Mouse (Mus musculus): ENCODE measurements around the gene Ankfy1.

Gene Ankfy1

DNA sequence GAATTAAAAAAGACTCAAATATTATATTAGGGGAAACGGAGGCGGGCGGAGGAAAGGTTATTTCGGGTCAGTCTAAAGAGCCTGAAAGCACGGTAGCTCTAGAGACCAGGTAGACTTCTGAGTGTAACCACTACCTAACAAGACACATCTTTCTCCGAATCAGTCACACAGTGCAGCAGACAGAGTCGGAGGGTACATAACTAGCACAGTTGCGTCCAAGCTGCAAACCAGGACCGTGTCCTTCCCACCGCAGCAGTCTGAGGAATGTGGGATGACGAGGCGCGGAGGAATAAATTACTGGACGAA, 105.3 kb downstream of the Ankfy1 start:
- DNase-seq (ENCODE audit: low spot score in 2 of 2) = no peak

DNA sequence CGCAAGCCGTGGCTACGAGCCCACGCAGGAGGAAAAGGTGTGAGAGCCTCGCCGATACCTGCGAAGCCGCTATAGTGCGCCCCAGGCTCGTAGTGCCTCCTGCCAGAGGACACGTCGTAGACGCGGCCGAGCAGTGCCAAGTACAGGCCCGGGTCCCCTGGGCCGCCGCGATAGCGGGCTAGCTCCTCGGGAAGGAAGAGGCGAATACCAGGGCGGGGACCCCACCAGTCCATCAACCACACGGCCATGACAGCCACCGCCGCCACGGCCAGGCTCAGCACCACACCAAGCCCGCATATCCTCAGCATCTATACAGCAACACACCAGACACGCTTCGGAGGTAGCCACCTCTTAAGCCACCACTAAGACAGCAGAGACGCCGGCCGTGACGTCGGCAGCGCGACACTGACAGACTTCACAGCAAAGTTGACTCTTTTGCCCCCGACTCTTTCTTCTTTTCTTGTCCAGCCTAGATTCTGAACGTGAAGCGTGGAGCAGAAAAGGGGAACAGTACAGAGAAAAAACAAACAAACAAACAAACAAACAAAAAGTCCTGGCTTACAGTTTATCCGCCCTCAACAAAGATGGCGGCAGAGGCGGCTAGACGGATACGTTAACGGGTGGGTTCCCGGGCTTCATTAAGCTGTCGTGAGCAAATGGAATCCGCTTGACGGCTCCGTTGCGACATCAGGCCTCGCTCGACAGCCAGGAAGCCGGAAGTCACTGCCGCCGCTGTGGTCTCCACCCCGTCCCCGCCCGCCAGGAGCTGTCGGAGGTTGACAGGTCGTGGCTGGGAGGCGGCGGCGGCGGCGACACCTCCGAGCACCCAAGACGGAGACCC, 105.9 kb downstream of the Ankfy1 start, which contains the start of the genes Cyb5d2 and Zzef1:
TSS of gene Cyb5d2 (minus strand) at position 688 of the 841 bp plus-strand sequence.
TSS of gene Zzef1 (plus strand) at position 772 of the 841 bp plus-strand sequence.
- peak; percentile 95 to 97 for DNase-seq (ENCODE audit: low spot score in 2 of 2)

DNA sequence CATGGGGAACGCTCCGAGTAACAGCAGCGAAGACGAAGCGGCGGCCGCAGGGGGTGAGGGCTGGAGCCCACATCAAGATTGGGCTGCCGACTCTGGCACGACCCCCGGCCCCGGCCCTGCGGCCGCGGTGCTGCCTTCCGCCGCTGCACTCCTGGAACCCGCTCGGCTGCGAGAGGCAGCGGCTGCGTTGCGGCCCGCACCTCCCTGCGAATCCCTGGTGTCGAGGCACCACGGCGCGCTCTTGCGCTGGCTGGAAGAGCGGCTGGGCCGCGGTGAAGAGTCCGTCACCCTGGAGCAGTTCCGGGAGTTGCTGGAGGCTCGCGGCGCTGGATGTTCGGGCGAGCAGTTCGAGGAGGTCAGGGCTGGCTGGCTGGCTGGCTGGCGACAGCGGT, 106.5 kb downstream of the Ankfy1 start:
- no peak for DNase-seq (ENCODE audit: low spot score in 2 of 2)

DNA sequence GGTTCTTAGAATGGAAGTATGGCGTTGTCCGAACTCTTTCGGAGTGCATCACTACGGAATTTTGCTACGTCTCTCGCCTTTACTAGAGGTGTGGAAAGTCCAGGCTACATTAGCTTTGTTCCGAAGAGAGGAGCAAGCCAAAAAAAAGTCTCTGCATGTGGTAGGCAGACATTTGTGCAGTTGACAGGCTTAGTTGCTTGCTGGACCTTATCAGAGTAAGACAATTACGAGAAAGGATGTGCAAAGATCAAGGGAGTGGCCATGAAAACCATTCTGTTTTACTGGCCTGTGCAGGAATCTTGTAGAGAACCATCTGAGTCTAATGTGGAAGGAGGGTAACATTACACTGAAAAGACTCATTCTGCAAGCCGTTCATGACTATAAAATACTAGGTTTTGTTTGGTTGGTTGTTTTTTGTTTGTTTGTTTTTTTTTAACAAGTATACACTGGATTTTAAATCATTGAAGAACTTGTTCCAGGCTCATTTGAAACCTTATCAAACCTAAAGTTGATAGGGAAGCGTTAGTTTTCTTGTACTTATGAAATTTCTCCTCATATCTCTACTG, 107.0 kb downstream of the Ankfy1 start:
- no peak for DNase-seq (ENCODE audit: low spot score in 2 of 2)

DNA sequence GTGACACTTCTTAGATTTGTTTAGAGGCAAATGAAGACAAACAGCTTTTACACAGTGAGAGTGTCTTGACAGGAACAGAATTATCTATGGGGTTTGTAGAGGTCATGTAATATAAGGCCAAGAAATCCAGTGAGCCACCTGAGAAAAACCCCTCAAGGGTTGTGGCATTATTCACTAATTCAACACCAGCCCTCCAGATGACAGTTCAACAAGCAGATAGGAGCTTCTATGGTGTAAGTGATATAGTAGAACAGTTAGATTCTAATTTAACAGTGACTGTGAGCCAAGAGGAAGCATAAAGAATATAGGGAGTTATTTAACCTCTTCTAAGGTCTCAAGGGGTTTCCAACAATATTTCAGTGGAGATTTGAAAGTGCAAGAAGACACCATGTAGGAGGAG, 108.3 kb downstream of the Ankfy1 start:
- no peak for DNase-seq (ENCODE audit: low spot score in 2 of 2)

DNA sequence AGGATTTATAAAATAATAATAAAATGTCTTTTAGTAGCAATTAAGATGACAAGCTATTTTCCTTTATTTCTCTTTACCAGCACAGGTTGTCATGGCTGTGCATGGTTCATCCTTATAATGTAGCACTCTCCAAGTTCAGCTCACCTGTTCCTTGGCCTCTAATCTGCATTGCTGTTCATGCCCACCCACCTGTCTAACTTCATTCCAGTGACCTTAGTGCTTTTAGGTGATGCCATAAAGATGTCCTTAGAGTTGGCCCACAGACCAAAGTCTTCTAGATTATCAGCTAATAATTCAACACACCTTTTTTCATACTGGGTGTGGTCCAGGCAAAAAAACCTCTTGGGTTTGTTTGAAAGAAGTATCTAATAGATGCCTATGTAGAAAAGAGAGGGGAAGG, 111.4 kb downstream of the Ankfy1 start:
- DNase-seq (ENCODE audit: low spot score in 2 of 2) = no peak

DNA sequence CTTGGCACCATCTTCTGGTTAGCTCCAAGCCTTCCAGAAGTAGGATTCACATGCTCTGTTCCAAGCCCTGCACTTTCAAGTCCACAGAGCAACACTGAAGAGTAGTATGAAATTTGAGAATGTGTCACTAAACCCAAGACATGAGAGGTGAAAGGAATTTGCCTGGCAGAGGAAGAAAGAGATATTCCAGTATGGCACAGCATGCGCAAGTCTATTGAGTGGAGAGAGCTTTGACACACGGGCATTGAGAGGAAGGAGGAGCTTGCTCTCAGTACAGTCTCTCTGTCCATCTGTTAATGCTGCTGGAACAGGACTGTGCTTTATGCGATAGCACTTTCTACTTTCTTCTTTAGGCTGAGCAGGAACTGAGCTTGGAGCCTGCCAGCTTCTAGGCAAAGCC, 113.2 kb downstream of the Ankfy1 start:
- DNase-seq (ENCODE audit: low spot score in 2 of 2) = no peak

DNA sequence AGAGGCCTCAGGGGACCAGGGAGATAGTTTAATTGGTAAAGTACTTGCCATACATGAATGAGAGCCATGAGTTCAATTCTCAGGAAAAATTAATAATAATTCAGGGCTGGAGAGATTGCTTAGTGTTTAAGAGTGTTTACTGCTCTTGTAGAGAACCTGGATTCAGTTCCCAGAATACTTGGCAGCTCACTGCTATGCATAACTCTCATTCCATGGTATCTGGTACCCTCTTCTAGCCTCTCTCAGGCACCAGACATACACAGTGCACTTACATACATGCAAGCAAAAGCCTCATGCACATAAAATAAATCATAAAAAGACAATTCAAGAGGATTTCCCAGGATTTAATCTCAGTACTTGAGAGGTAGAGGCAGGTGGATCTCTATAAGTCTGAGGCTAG, 114.8 kb downstream of the Ankfy1 start:
- no peak for DNase-seq (ENCODE audit: low spot score in 2 of 2)

DNA sequence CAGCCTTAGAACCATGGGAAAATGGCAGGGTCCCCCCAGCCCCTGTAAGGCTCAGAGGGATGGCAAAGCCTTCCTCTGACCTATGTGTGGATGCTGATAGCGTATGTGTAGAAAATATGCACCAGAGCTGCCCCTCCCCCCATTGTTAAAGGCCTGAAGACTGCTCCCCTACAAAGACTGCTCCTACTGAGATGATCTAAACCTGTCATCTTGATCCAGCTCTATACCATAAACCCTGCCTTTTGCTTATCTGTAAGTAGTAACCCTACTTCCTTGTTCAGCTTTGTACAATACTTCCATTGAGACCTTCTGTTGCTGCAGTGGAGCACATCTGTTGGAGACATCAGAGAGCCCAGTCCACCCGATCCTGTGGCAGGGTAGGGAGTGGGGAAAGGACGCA, 115.4 kb downstream of the Ankfy1 start:
- DNase-seq (ENCODE audit: low spot score in 2 of 2) = no peak

DNA sequence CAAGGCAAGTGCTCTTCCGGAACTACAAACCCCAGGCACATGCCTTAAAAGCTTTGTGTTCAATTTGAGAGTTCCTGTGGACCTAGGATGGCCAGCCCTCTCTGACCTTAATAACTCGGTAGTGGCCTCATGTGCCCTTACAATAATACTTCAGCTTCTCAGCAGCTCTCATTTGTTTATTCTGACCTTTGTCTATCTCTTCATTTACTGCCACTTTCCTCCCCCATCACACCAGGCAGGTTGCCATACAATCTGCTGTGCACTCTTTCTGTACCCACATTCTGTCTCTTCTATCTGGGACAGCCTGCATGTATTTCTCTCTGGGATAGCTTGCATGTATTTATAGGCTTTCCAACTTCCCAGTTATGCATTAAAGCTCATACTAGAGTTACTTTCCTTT, 116.8 kb downstream of the Ankfy1 start:
- peak in 1 of 2 experiments; percentile 12 for DNase-seq (ENCODE audit: low spot score in 2 of 2)

DNA sequence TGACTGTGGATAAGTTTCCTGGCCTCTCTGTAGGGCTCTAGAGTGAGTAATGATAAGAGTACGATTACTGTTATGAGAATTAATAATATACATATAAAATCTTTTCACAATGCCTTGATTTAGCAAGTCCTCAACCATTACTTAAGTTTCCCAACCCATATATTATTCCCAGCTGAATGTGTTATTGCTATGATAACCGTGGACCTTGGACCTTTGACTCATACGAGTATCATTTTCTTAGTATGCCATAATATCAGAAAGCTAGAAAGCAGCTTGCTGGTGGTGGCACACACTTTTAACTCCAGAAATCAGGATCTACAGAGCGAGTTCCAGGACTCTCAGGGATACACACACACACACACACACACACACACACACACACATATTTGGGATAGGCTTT, 118.2 kb downstream of the Ankfy1 start:
- DNase-seq (ENCODE audit: low spot score in 2 of 2) = no peak

DNA sequence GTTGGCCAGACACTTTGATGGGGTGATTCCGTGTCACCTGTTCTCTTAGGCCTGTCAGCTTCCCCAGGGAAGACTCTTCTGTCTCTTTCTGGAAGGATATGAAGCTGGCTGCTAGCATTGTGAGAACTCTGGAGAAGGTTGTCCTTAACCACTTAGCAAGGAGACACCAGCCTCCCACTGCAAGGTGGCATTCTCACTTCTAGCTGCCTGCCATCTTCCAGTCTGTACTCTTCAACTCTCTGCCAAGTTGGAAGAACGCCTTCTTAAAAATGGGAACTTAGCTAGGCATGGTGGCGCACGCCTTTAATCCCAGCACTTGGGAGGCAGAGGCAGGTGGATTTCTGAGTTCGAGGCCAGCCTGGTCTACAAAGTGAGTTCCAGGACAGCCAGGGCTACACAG, 123.9 kb downstream of the Ankfy1 start:
- peak; percentile 16 to 32 for DNase-seq (ENCODE audit: low spot score in 2 of 2)

DNA sequence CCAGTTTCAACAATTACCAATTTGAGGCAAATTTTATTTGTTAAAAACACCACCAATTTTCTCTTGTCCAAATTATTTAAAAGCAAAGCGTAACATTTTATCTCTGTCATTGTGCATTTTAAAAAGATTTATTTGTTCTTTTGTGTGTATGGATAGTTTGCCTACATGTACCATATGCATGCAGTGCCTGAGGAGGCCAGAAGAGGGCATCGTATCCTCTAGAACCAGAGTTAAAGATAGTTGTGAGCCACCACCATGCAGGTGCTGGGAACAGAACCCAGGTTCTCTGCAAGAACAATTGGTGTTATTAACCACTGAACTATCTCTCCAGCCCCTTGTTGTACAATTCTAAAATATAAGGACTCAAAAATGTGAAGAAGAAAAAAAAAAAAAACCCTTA, 124.4 kb downstream of the Ankfy1 start:
- DNase-seq (ENCODE audit: low spot score in 2 of 2) = no peak

DNA sequence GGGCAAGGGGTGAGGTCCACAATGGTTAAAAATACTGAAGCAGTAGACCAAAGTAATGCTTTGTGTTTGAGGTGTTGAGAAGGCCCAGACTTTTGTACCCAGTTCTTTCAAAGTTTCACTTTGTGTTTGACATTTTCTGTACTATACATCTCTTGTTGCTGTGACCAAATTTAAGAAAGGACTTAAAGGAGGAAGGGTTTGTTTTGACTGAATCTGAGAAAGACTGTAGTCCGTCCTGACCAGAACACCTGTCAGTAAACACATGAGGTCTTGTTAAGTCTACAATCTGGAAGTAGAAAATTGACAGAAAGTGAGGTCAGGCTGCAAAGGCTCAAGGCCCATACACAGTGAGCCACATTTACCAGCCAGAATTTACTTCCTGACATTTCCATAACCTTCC, 127.1 kb downstream of the Ankfy1 start:
- DNase-seq (ENCODE audit: low spot score in 2 of 2) = no peak

DNA sequence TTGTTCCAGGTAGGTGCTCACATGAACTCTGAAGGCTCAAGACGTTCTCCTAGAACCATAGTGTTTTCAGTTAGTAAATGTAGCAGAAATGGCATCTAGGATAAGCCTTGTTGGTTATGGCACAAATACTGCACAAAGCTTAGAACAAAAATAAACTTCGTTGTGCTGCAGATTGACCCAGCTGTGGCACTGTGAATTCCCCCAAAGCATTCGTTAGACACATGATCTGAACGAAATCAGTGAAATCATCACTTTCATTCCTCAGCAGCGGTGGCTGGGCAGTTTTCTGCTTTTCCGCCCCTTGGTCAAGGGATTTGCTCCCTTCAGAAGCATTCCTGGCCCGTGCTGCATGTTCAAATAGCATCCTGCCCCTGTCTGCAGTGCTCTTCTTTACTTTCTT, 128.3 kb downstream of the Ankfy1 start:
- no peak for DNase-seq (ENCODE audit: low spot score in 2 of 2)

DNA sequence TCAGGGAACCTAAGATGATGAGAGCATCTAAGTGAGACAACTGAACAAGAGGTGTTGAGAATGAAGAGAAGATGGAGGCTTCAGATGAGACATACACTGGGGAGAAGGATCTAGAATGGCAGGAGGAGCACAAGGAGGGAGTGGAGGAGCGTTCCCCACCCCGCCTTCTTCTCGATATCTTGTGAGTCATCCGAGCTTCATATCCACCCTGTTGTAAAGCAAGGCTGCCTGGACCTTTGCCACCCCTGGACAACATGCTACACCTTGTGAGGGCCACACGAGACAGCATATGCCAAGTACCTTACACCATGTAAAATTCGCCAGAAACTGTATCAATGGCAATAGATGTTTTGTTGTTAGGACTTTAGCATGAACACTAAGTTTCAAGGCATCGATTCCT, 131.2 kb downstream of the Ankfy1 start:
- DNase-seq (ENCODE audit: low spot score in 2 of 2) = no peak
